Mouse (Mus musculus): ENCODE results near the gene Comp. TPM values are rescaled to one million over a fixed set of nuclear protein-coding genes. Genes with fewer than 3 reads are reported as not detected.
A peak's percentile ranks its signal among the peaks of the same experiment; 100 is the strongest.

The Comp gene
- polyA plus RNA-seq, 1 experiment from 2014 or later, result 0.68 TPM

GRCm38 (mm10) chr8:70380069-70380468 lies 6.7 kb downstream of the Comp start:
- Histone ChIP-seq H3K27me3 (ENCODE audit: control insufficient read depth, insufficient read depth, low read depth, low read length) (peaks cover 31% of the 10 kb centered on the region), H3K4me2 (ENCODE audit: low read depth, low read length) (no peak overlapping the region), H3K9me3 (ENCODE audit: control insufficient read depth, low read length) (no peaks in the 10 kb centered on the region), H3K27ac (ENCODE audit: low read length) (no peak overlapping the region), H3K4me1 (replicated peaks; ENCODE audit: control insufficient read depth, insufficient read depth, low read length) (peaks cover 13% of the 10 kb centered on the region), H3K9ac (ENCODE audit: low read length) (no peak overlapping the region), H3K36me3 (ENCODE audit: control insufficient read depth, insufficient read depth, low read length) (no peaks in the 10 kb centered on the region), H3K4me3 (ENCODE audit: low read length) (no peak overlapping the region)
- 73% methylated on average over 12 of the region's 12 CpGs for WGBS
- no peak for ATAC-seq (ENCODE audit: low read depth)

- no peak overlapping the region for H3K27ac ChIP-seq (ENCODE audit: low read length)
- no peaks in the 10 kb centered on the region for H3K4me1 ChIP-seq (replicated peaks; ENCODE audit: control insufficient read depth, insufficient read depth, low read length)
- H3K4me2 ChIP-seq (ENCODE audit: low read depth, low read length), result no peak overlapping the region
- H3K4me3 ChIP-seq (ENCODE audit: low read length), result no peak overlapping the region
- WGBS, result 35% methylated on average over 3 of the region's 3 CpGs
- H3K27me3 ChIP-seq (ENCODE audit: control insufficient read depth, insufficient read depth, low read depth, low read length), result peaks cover 2% of the 10 kb centered on the region; the same call in 1 of the 2 replicates
- no peaks in the 10 kb centered on the region for H3K9me3 ChIP-seq (ENCODE audit: control insufficient read depth, low read length)
- H3K9ac ChIP-seq (ENCODE audit: low read length), result no peak overlapping the region
- peaks cover 7% of the 10 kb centered on the region; the same call in 1 of the 2 replicates for H3K36me3 ChIP-seq (ENCODE audit: control insufficient read depth, insufficient read depth, low read length)
- peak; percentile 69 for ATAC-seq (ENCODE audit: low read depth)
Observed at GRCm38 (mm10) chr8:70383287-70383686, 9.9 kb downstream of the Comp start.

- peaks cover 15% of the 10 kb centered on the region for H3K36me3 ChIP-seq (ENCODE audit: control insufficient read depth, insufficient read depth, low read length)
- no peak for ATAC-seq (ENCODE audit: low read depth)
- no peaks in the 10 kb centered on the region for H3K27me3 ChIP-seq (ENCODE audit: control insufficient read depth, insufficient read depth, low read depth, low read length)
- no peak overlapping the region for H3K9ac ChIP-seq (ENCODE audit: low read length)
- 78% methylated on average over 2 of the region's 2 CpGs for WGBS
- no peak overlapping the region for H3K27ac ChIP-seq (ENCODE audit: low read length)
- no peaks in the 10 kb centered on the region for H3K4me1 ChIP-seq (replicated peaks; ENCODE audit: control insufficient read depth, insufficient read depth, low read length)
- H3K4me3 ChIP-seq (ENCODE audit: low read length), result no peak overlapping the region
- no peaks in the 10 kb centered on the region for H3K9me3 ChIP-seq (ENCODE audit: control insufficient read depth, low read length)
- H3K4me2 ChIP-seq (ENCODE audit: low read depth, low read length), result no peak overlapping the region
Observed at GRCm38 (mm10) chr8:70389678-70390077, 16.3 kb downstream of the Comp start.

DNA sequence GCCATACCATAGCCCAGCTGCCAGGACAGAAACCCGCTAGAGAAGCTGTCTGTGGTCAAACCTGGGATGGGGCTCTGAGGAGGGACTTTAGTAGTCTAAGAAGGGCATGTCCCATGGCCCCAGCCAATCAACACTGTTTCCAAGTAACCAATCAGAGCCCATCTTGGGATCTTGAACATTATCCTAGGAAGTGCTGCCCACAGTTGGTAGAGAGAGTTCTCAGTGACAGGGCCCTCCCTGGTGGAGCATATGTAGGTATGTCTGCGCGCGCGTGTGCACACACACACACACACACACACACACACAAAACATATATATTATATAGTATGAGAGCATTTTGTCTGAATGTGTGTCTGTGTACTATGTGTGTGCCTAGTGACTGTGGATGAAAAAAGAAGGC lies 19.7 kb downstream of the Comp start:
- no peak overlapping the region for H3K9ac ChIP-seq (ENCODE audit: low read length)
- peaks cover 8% of the 10 kb centered on the region; the same call in 1 of the 2 replicates for H3K36me3 ChIP-seq (ENCODE audit: control insufficient read depth, insufficient read depth, low read length)
- no peak overlapping the region for H3K4me3 ChIP-seq (ENCODE audit: low read length)
- ATAC-seq (ENCODE audit: low read depth), result no peak
- no peaks in the 10 kb centered on the region for H3K4me1 ChIP-seq (replicated peaks; ENCODE audit: control insufficient read depth, insufficient read depth, low read length)
- H3K4me2 ChIP-seq (ENCODE audit: low read depth, low read length), result no peak overlapping the region
- no peak overlapping the region for H3K27ac ChIP-seq (ENCODE audit: low read length)
- WGBS, result 80% methylated on average over 5 of the region's 5 CpGs
- no peaks in the 10 kb centered on the region for H3K9me3 ChIP-seq (ENCODE audit: control insufficient read depth, low read length)
- H3K27me3 ChIP-seq (ENCODE audit: control insufficient read depth, insufficient read depth, low read depth, low read length), result no peaks in the 10 kb centered on the region

- Histone ChIP-seq H3K4me2 (ENCODE audit: low read depth, low read length) (no peak overlapping the region), H3K4me3 (ENCODE audit: low read length) (no peak overlapping the region), H3K27ac (ENCODE audit: low read length) (no peak overlapping the region), H3K4me1 (replicated peaks; ENCODE audit: control insufficient read depth, insufficient read depth, low read length) (no peaks in the 10 kb centered on the region), H3K9me3 (ENCODE audit: control insufficient read depth, low read length) (no peaks in the 10 kb centered on the region), H3K36me3 (ENCODE audit: control insufficient read depth, insufficient read depth, low read length) (0 out of 2 replicates have a peak, but pooled peaks cover 6% of the 10 kb centered on the region), H3K27me3 (ENCODE audit: control insufficient read depth, insufficient read depth, low read depth, low read length) (no peaks in the 10 kb centered on the region), H3K9ac (ENCODE audit: low read length) (no peak overlapping the region)
- no peak for ATAC-seq (ENCODE audit: low read depth)
- WGBS, result 81% methylated on average over 8 of the region's 8 CpGs
Observed at GRCm38 (mm10) chr8:70394269-70394998, 21.1 kb downstream of the Comp start.

- H3K4me3 ChIP-seq (ENCODE audit: low read length), result no peak overlapping the region
Observed at GRCm38 (mm10) chr8:70395649-70396048, 22.3 kb downstream of the Comp start.

DNA sequence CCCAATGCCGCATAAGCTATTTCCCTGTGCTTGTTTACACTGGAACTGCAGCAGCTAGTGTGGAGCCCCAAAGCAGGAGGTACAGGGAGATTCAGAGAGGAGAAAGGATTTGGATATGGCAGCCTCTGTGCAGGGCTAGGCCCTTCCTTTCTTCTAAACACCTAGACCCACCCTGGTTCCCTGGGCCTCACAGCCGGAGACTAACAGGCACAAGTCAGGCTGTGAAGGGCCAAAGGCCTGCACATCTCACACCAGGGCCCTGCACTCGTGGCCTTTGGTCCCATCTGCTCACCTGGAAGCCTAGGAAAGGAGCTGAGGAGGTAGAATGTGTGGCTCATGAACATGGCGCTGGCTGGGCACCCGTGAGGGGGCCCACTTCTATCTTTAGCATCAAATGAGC lies 22.8 kb downstream of the Comp start:
- no peaks in the 10 kb centered on the region for H3K4me1 ChIP-seq (replicated peaks; ENCODE audit: control insufficient read depth, insufficient read depth, low read length)
- 0 out of 2 replicates have a peak, but pooled peaks cover 3% of the 10 kb centered on the region for H3K36me3 ChIP-seq (ENCODE audit: control insufficient read depth, insufficient read depth, low read length)
- H3K9me3 ChIP-seq (ENCODE audit: control insufficient read depth, low read length), result no peaks in the 10 kb centered on the region
- H3K9ac ChIP-seq (ENCODE audit: low read length), result no peak overlapping the region
- ATAC-seq (ENCODE audit: low read depth), result no peak
- H3K27ac ChIP-seq (ENCODE audit: low read length), result no peak overlapping the region
- no peak overlapping the region for H3K4me2 ChIP-seq (ENCODE audit: low read depth, low read length)
- WGBS, result 80% methylated on average over 5 of the region's 5 CpGs
- H3K27me3 ChIP-seq (ENCODE audit: control insufficient read depth, insufficient read depth, low read depth, low read length), result no peaks in the 10 kb centered on the region
- no peak overlapping the region for H3K4me3 ChIP-seq (ENCODE audit: low read length)

More at GRCm38 (mm10) chr8:70395649-70396048, 22.3 kb downstream of the Comp start:
- H3K4me2 ChIP-seq (ENCODE audit: low read depth, low read length), result no peak overlapping the region
- no peaks in the 10 kb centered on the region for H3K9me3 ChIP-seq (ENCODE audit: control insufficient read depth, low read length)
- no peak overlapping the region for H3K27ac ChIP-seq (ENCODE audit: low read length)
- H3K4me1 ChIP-seq (replicated peaks; ENCODE audit: control insufficient read depth, insufficient read depth, low read length), result no peaks in the 10 kb centered on the region
- 0 out of 2 replicates have a peak, but pooled peaks cover 6% of the 10 kb centered on the region for H3K36me3 ChIP-seq (ENCODE audit: control insufficient read depth, insufficient read depth, low read length)
- ATAC-seq (ENCODE audit: low read depth), result no peak
- no peak overlapping the region for H3K9ac ChIP-seq (ENCODE audit: low read length)
- no peaks in the 10 kb centered on the region for H3K27me3 ChIP-seq (ENCODE audit: control insufficient read depth, insufficient read depth, low read depth, low read length)
- 67% methylated on average over 5 of the region's 5 CpGs for WGBS

DNA sequence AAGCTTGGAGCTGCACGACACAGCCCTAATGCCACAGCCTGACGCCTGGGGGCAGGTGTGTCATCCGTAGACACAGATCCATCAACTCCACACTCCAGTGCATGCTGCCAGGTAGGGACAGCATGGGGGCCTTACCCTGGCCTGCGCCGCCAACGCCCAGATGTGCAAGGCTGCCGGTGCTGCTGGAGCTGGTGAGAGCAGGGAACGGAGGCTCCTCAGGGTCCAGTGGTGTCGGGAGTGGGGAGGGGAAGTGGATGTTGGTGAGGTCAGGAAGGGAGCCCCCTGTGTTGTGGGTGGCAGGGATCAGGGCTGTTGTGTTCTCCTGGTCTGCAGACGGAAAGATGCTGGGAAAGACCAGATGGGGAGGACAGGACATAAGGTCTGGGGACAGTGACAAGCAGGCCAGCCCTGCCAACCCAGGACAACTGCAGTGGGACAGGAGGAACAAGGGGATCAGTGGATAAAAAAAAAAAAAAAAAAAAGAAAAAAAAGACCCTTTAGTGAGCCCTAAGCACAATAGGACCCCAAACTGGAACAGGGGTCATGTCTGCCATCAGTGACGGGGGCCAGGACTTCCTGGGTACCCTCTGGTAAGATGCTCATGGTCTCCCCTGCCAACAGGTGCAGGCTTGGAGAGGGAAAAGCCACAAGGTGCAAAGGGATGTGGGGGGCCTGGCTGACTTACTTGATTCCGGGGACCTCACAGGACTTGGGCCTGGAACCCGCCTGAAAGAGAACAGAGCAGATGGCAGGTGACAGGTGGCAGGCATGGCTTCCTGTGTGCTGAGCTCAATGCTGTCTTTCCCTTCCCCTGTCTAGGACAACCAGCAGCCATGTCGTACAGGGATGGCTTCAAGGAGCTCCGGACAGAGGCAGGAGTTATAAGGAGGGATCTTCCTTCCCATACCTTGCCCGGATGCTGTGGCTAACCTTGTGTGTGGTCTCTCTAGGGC lies 24.5 kb downstream of the Comp start:
- H3K4me1 ChIP-seq (replicated peaks; ENCODE audit: control insufficient read depth, insufficient read depth, low read length), result no peaks in the 10 kb centered on the region
- H3K9ac ChIP-seq (ENCODE audit: low read length), result no peak overlapping the region
- no peaks in the 10 kb centered on the region for H3K27me3 ChIP-seq (ENCODE audit: control insufficient read depth, insufficient read depth, low read depth, low read length)
- H3K36me3 ChIP-seq (ENCODE audit: control insufficient read depth, insufficient read depth, low read length), result no peaks in the 10 kb centered on the region; the same call in 1 of the 2 replicates
- 85% methylated on average over 16 of the region's 16 CpGs for WGBS
- no peak for ATAC-seq (ENCODE audit: low read depth)
- H3K4me3 ChIP-seq (ENCODE audit: low read length), result no peak overlapping the region
- H3K4me2 ChIP-seq (ENCODE audit: low read depth, low read length), result no peak overlapping the region
- H3K27ac ChIP-seq (ENCODE audit: low read length), result no peak overlapping the region
- H3K9me3 ChIP-seq (ENCODE audit: control insufficient read depth, low read length), result no peaks in the 10 kb centered on the region

DNA sequence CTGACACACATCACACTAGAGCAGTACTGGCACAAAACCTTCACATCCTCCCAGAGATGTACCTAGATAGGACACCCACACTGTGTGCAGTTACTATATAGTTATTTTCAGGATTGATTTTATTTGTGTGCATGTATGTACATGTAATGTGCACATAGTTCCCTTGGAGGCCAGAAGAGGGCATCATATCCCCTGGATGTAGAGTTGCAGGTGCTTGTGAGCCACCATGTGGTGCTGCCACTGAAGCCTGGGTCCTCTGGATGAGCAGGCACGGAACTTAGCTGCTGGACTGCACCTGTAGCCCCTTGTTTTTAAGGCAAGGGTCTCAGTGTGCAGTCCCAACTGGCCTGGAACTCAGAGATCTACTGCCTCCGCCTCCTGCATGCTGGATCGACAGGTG lies 30.9 kb downstream of the Comp start:
- 87% methylated on average over 3 of the region's 3 CpGs for WGBS
- H3K4me2 ChIP-seq (ENCODE audit: low read depth, low read length), result no peak overlapping the region
- no peak overlapping the region for H3K4me3 ChIP-seq (ENCODE audit: low read length)
- H3K27me3 ChIP-seq (ENCODE audit: control insufficient read depth, insufficient read depth, low read depth, low read length), result no peaks in the 10 kb centered on the region
- H3K36me3 ChIP-seq (ENCODE audit: control insufficient read depth, insufficient read depth, low read length), result no peaks in the 10 kb centered on the region; the same call in 1 of the 2 replicates
- H3K9me3 ChIP-seq (ENCODE audit: control insufficient read depth, low read length), result no peaks in the 10 kb centered on the region
- peaks cover 29% of the 10 kb centered on the region for H3K4me1 ChIP-seq (replicated peaks; ENCODE audit: control insufficient read depth, insufficient read depth, low read length)
- H3K27ac ChIP-seq (ENCODE audit: low read length), result no peak overlapping the region
- no peak overlapping the region for H3K9ac ChIP-seq (ENCODE audit: low read length)
- ATAC-seq (ENCODE audit: low read depth), result no peak
